Mouse (Mus musculus) macrophage (primary cell): ENCODE measurements around the gene Nodal. TPM values are rescaled to one million over a fixed set of nuclear protein-coding genes. Genes with fewer than 3 reads are reported as not detected.
A peak's percentile ranks its signal among the peaks of the same experiment; 100 is the strongest.
"Not testable (repeated sequence)": the region's sequence is repeated elsewhere in the genome, so short reads cannot be mapped to it uniquely, and the experiment has no call there.

ENCODE experiments used
- H3K27ac ChIP-seq: fragments of 350-480 bp; formaldehyde crosslinking; 2 replicates; pipeline ENCODE4 v1.9.0; 2021
- H3K36me3 ChIP-seq: fragments of 350-480 bp; formaldehyde crosslinking; 2 replicates; pipeline ENCODE4 v1.9.0; 2021; ENCODE audit errors: inconsistent target
- H3K4me3 ChIP-seq: fragments of 350-480 bp; formaldehyde crosslinking; 2 replicates; pipeline ENCODE4 v1.9.0; 2021; ENCODE audit errors: inconsistent target
- H3K79me2 ChIP-seq: fragments of 350-480 bp; formaldehyde crosslinking; 2 replicates; pipeline ENCODE4 v1.9.0; 2021; ENCODE audit errors: inconsistent target
- WGBS: methylation state at CpG from one replicate; pipeline ENCODE4 v1.1.7; 2026; ENCODE audit warnings: inconsistent platforms; ENCODE audit not compliant: missing documents; 5-methylcytosine and 5-hydroxymethylcytosine counted together
- polyA plus RNA-seq: library from polyadenylated mRNA; stranded (reverse); fragments of 250-400 nt; gene quantifications from 3 replicates; pipeline ENCODE4 v1.2.4, GENCODE M21; 2018; ENCODE audit warnings: inconsistent platforms

The Nodal gene
- polyA plus RNA-seq, 1 experiment from 2014 or later = not detected

GRCm38 (mm10) chr10:61428416-61428815 lies 10.6 kb downstream of the Nodal start:
- WGBS = 80% methylated on average over 4 of the region's 4 CpGs
- H3K79me2 ChIP-seq = no peaks in the 10 kb centered on the region
- H3K36me3 ChIP-seq = peaks cover 36% of the 10 kb centered on the region
- no peak overlapping the region for H3K27ac ChIP-seq
- no peak overlapping the region for H3K4me3 ChIP-seq

- H3K4me3 ChIP-seq = no peak overlapping the region
- H3K36me3 ChIP-seq = peaks cover 42% of the 10 kb centered on the region
- H3K27ac ChIP-seq = no peak overlapping the region
- H3K79me2 ChIP-seq = no peaks in the 10 kb centered on the region
- WGBS = 99% methylated on average over 5 of the region's 5 CpGs
Observed at GRCm38 (mm10) chr10:61429043-61429442, 11.3 kb downstream of the Nodal start.

DNA sequence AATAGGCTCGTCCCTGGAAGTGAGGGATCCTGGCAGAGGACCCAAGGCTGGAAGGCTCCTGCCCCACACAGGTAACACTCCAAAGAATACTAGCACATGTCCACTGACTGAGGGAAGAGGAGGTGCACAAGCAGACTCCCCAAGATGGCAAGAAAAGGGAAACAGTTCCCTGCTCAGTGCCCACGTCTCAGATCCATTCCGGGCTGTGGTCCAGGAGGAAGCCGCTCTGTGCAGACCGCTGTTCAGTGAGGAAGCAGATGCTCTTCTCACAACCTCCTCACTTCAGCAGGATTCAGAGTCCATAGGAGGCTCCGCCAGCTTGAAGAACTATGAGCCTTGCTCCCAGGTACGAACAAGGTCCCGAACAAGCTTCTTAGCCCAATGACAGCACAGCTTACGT lies 13.6 kb downstream of the Nodal start:
- Histone ChIP-seq H3K36me3 (peaks cover 56% of the 10 kb centered on the region), H3K79me2 (peaks cover 10% of the 10 kb centered on the region), H3K4me3 (no peak overlapping the region), H3K27ac (no peak overlapping the region)
- WGBS = 93% methylated on average over 9 of the region's 9 CpGs

DNA sequence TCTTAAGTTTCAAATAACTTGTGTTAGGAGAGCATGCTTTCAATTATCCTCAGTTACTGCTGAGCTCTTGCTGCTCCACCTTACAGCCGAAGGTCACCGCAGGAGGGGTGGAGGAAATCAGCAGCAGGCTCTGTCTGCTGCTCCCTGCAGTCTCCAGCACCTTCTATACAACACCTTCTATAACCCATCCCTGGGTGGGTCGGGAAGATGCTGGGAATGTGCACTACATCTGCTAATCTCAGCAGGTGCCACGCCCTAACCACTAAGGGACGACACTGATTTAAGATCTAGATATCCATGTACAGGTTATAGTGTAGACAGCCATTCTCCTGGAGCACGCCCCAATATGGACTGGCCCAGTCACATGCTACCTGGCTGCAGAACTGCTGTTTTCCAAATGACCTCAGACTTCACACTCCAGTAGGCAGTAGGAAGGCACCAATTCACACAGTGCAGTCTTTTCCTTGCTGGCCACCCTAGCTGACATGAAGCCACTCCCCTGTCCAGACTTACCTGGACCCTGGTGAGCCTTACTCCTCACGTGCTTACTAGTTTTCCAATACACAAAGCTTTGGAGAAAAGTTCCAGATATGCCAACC lies 22.5 kb downstream of the Nodal start:
- H3K27ac ChIP-seq = no peak overlapping the region
- peaks cover 95% of the 10 kb centered on the region for H3K79me2 ChIP-seq
- peaks cover 1% of the 10 kb centered on the region; the same call in 1 of the 2 replicates for H3K36me3 ChIP-seq
- no peak overlapping the region for H3K4me3 ChIP-seq
- WGBS = 99% methylated on average over 7 of the region's 7 CpGs

DNA sequence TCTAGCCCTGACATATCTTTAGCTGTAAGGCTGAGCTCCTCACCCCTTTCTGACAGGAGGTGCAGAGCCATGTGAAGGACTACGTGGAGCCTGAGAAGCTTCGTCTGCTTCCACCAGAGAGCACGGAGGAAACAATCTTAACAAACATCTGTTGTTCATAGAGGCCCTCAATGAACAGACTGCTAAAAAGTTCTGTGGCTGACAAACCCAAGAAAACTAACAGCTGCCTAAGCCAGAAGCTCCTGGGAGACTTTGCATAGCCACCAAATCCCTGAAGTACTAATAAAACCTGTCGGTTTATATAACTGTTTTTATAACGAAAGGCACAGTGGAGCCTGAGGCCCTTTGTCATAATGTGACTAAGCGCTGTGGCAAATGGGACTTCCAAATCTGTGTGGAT lies 25.7 kb downstream of the Nodal start:
- peaks cover 5% of the 10 kb centered on the region; the same call in 1 of the 2 replicates for H3K36me3 ChIP-seq
- no peak overlapping the region for H3K4me3 ChIP-seq
- WGBS = 73% methylated on average over 6 of the region's 6 CpGs
- H3K27ac ChIP-seq = no peak overlapping the region
- H3K79me2 ChIP-seq = peaks cover 100% of the 10 kb centered on the region

- Histone ChIP-seq H3K79me2 (peaks cover 100% of the 10 kb centered on the region), H3K27ac (no peak overlapping the region), H3K4me3 (no peak overlapping the region), H3K36me3 (peaks cover 6% of the 10 kb centered on the region; the same call in 1 of the 2 replicates)
- 83% methylated on average over 1 of the region's 1 CpGs for WGBS
Observed at GRCm38 (mm10) chr10:61443876-61444275, 26.1 kb downstream of the Nodal start.

- WGBS = 85% methylated on average over 3 of the region's 3 CpGs
- Histone ChIP-seq H3K4me3 (no peak overlapping the region), H3K79me2 (peaks cover 100% of the 10 kb centered on the region), H3K36me3 (peaks cover 6% of the 10 kb centered on the region; the same call in 1 of the 2 replicates), H3K27ac (no peak overlapping the region)
Observed at GRCm38 (mm10) chr10:61445016-61445415, 27.2 kb downstream of the Nodal start.

DNA sequence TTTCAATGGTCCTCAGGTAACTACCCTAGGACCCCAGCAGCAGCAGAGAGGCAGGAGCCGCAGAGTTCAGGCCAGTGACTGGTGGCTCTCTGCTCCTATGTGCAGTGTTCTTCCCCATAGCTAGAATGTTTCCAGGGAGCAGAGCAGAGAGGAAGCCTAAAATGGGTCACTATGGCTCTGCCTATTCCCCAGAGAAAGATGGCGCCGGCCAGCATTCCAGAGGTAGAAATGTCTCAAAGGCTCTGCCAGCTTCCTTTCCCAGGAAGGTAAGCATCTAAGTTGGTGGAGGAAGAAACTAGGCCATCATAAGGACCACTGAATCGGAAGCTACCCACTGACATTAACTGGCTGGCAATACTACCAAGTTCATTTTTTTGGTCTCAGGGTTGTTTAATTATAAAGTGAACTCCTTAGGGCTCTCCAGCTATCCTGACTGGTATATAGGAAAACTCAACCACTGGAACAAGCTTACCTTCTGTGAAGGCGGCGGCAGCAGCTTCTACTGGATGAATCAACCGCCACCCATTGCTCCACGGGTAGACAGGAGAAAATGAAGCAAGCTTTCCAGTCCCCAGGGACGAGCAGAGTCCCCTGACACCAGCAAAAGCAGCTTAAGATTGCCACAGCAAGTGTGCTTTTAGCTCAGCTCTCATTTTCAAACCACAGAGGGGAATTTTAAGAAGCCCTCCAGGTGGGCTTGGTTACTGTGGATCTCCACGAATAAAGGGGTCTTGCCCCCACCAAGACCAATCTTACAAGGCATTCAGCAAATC lies 30.0 kb downstream of the Nodal start:
- Histone ChIP-seq H3K79me2 (peaks cover 95% of the 10 kb centered on the region), H3K4me3 (no peak overlapping the region), H3K36me3 (0 out of 2 replicates have a peak, but pooled peaks cover 6% of the 10 kb centered on the region), H3K27ac (no peak overlapping the region)
- 91% methylated on average over 10 of the region's 10 CpGs for WGBS

DNA sequence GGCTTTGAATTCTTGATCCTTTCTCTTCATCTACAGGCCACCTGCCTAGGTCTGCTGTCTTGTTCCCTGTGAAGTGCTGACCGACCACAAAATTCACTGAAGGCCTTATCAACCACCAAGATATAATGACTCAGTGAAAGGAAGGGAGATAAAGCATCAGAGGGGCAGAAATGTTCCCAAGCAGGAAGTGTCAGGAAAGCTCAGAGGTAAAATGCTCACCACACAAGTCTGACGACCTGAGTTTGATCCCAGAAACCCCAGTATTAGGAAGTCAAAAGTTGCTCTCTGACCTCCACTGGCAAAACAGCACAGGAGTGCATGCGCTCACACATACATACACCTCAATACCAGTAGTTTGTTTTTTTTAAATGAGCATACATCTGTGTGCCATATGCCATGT lies 31.1 kb downstream of the Nodal start:
- no peak overlapping the region for H3K27ac ChIP-seq
- H3K36me3 ChIP-seq = 0 out of 2 replicates have a peak, but pooled peaks cover 6% of the 10 kb centered on the region
- no peak overlapping the region for H3K4me3 ChIP-seq
- peaks cover 84% of the 10 kb centered on the region for H3K79me2 ChIP-seq
- WGBS = 63% methylated on average over 2 of the region's 3 CpGs

GRCm38 (mm10) chr10:61451463-61451930 lies 33.7 kb downstream of the Nodal start:
- H3K27ac ChIP-seq = peak overlapping the region; percentile 81
- 0% methylated on average over 8 of the region's 8 CpGs for WGBS
- H3K79me2 ChIP-seq = peaks cover 57% of the 10 kb centered on the region
- peak overlapping the region; percentile 93 for H3K4me3 ChIP-seq
- 0 out of 2 replicates have a peak, but pooled peaks cover 6% of the 10 kb centered on the region for H3K36me3 ChIP-seq

DNA sequence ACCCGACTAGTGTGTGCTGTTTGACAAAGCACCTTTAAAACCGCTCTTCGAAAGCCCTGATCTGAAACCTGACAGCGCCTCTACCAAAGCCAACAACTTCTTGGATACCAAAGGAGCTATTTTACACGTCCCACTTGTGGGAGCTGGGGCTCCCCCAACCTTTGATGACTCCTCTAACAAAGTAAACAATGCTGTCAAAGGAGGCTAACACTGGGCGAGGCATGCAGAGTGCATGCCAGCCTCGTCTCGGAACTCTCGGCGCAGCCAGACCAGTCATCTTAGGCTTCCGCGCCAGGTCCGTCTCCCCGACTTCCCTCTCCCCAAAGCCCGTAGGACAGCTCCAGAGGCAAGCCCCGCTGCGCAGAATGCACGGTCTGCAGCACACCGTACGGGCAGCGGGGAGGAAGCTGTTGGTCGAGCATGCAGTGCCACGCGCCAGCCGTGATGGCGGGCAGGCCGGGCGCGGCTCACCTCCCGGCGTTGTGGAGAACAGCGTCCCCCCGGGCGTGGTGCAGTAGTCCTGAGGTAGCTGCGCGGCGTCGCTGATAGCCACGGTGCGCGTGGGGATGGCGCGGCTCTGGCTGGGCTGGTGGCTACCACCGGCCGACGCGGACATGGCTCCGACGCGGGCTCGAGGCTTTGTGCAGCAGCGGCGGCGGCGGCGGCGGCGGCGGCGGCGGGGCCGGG lies 34.3 kb downstream of the Nodal start:
- H3K4me3 ChIP-seq = peak overlapping the region; percentile 93
- H3K79me2 ChIP-seq = peaks cover 51% of the 10 kb centered on the region
- WGBS = 2% methylated on average over 62 of the region's 62 CpGs
- H3K27ac ChIP-seq = peak overlapping the region; percentile 81
- 0 out of 2 replicates have a peak, but pooled peaks cover 6% of the 10 kb centered on the region for H3K36me3 ChIP-seq

- H3K36me3 ChIP-seq = 0 out of 2 replicates have a peak, but pooled peaks cover 6% of the 10 kb centered on the region
- H3K79me2 ChIP-seq = peaks cover 46% of the 10 kb centered on the region
- peak within 1 kb of the TSS; percentile 81 for H3K27ac ChIP-seq
- WGBS = 1% methylated on average over 36 of the region's 36 CpGs
- H3K4me3 ChIP-seq = peak within 1 kb of the TSS; percentile 93
Observed at GRCm38 (mm10) chr10:61452645-61453044, 34.9 kb downstream of the Nodal start, which contains the start of gene Eif4ebp2. Gene Eif4ebp2, minus strand, starts transcription at chr10:61452661.

GRCm38 (mm10) chr10:61453171-61453570 lies 35.4 kb downstream of the Nodal start:
- H3K4me3 ChIP-seq, H3K27ac ChIP-seq, H3K36me3 ChIP-seq: not testable (repeated sequence)
- WGBS = 84% methylated on average over 3 of the region's 3 CpGs
- peaks cover 40% of the 10 kb centered on the region for H3K79me2 ChIP-seq

DNA sequence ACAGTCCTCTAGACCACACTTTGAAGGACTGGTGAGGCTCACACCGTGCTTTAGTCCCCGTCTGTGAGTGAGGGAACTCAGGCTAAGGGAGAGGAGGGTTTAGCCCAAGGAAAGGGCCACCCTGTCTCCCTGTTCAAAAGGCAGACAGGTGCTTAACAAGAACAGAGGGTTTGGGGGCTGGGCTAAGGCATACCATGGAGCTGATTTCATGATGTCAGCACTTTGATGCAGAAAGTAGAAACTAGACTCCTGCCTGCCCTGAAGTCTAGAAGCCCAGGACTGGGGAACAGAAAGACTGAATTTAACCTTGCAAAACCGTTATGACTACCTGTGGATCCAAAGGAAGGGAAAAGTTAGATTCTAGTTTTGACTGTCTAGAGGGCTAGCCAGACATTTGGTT lies 39.4 kb downstream of the Nodal start:
- Histone ChIP-seq H3K27ac (no peak overlapping the region), H3K4me3 (no peak overlapping the region), H3K79me2 (peaks cover under 1% of the 10 kb centered on the region; the same call in 1 of the 2 replicates), H3K36me3 (no peaks in the 10 kb centered on the region)
- 92% methylated on average over 3 of the region's 3 CpGs for WGBS
